Mouse (Mus musculus) bone marrow macrophage, adult 2 months (primary cell): Measurements from ENCODE around the gene Slc37a3. TPM values are rescaled to one million over a fixed set of nuclear protein-coding genes. Genes with fewer than 3 reads are reported as not detected.

Experiments
- H3K27ac ChIP-seq: 2 replicates; pipeline ENCODE4 v1.5.1; 2012; ENCODE audit warnings: low read depth, low read length; ENCODE audit not compliant: insufficient read depth
- H3K4me1 ChIP-seq: 2 replicates; pipeline ENCODE4 v1.6.1; 2012; ENCODE audit warnings: low read length; ENCODE audit not compliant: control insufficient read depth, insufficient read depth
- H3K4me3 ChIP-seq: 2 replicates; pipeline ENCODE4 v1.5.1; 2012; ENCODE audit warnings: mild to moderate bottlenecking, low read length, moderate library complexity; ENCODE audit not compliant: insufficient read depth
- CTCF ChIP-seq: IDR thresholded peaks from 2 replicates; pipeline ENCODE4 v1.5.1; 2012; ENCODE audit warnings: low read depth, mild to moderate bottlenecking, low read length, moderate library complexity
- POLR2A ChIP-seq: IDR thresholded peaks from 2 replicates; pipeline ENCODE4 v1.6.1; 2012; ENCODE audit warnings: mild to moderate bottlenecking, low read depth, low read length, borderline replicate concordance
- polyA plus RNA-seq: library from polyadenylated mRNA; stranded (reverse); fragments of >200 nt; gene quantifications from 2 replicates; pipeline ENCODE4 v1.2.4, GENCODE M21; 2012; ENCODE audit not compliant: missing spikeins, insufficient read depth, insufficient read length

The Slc37a3 gene
- polyA plus RNA-seq, 1 experiment, result 20.0 TPM

DNA sequence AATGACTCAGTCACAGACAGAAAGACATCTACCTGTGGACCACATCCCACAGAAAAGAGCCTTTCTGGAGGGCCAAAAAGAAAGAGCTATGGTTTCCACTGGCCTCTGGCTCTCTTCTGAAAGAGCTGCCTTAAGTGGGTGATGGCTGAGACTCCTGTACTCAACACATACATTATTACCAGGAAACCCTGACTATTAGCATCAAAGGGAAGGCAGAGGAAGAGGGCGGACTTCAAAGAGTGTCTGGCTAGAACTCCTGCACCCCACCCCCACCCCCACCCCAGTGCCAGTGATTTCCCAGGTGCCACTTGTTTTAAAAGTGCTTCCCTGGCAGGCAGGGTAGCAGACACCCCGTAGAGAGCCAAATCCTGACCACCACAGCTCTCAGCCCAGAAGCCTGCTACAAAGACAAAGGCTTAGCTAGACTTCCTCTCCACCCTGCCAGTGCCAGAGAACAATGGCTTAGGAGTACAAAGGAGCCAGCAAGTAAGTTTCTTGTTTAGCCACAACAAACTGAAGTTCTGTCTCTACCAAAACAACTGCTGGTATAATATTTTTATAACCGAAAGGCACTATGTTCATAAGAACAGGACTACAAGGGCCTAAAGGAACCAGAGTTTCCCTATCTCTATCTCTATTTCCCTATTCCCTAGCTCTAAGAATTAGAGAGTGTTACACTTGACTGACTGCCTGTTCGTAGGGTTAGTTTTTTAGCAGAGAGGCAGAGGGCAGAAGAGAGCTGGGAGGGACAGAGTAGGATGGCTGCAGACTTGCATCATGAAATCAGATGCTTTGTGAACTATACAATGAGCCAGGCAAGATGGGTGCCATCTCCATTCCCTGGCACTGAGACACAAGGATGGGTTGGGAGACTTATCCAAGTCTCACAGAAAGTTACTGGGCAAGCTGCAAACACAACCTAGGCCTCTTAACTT is 29.3 kb downstream of the Slc37a3 start:
- no peak for TF ChIP-seq POLR2A
- no peak for TF ChIP-seq CTCF
- Histone ChIP-seq H3K4me1 (peaks cover 8% of the 10 kb centered on the region; the same call in 1 of the 2 replicates), H3K4me3 (no peak overlapping the region), H3K27ac (no peak overlapping the region)

DNA sequence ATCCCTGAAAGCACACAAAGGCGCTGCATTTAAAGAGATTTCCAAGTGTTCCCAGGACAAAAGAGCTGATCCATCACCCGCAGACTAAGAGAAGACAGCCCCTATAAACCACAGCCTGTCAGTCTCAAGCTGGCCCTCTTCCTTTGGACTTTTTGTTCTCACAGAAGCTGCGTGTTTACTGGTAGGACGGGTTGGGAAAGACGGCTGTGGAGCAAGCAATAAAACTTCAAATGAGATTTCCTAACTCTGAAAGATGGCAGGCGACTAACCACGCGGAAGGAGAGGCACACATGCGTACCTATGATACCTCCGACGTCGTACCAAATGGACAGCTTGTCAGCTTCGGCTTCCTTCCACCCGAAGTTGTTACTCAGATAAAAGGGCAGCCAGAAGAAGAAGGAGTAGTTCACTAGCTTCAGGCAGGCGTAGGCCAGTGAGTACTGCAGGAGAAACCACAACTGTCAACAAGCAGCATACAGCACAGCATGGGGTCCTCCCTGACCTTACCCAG is 30.4 kb downstream of the Slc37a3 start:
- Histone ChIP-seq H3K4me1 (peaks cover 8% of the 10 kb centered on the region; the same call in 1 of the 2 replicates), H3K27ac (no peak overlapping the region), H3K4me3 (no peak overlapping the region)
- TF ChIP-seq POLR2A (no peak), CTCF (no peak)

DNA sequence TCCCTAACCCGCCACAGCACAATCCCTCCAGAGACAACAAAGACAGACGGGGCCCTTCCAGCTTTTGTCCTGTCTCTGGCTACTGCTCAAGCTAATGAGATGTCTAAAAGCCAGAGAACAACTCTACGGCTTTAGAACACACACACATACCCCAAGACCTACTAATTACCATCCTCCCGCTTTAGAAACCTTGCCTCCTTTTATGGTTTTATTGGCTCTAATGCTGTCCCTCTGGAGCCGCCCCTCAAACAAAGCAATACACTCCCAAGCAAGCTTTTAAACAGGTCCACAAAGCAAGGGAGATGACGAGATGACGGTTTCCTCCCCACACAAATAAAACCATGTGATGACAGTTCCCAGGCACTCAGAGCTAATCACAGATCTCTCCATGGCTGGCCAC is 32.0 kb downstream of the Slc37a3 start:
- no peak for TF ChIP-seq CTCF
- H3K4me1 ChIP-seq, result peaks cover 8% of the 10 kb centered on the region; the same call in 1 of the 2 replicates
- no peak overlapping the region for H3K4me3 ChIP-seq
- H3K27ac ChIP-seq, result no peak overlapping the region

DNA sequence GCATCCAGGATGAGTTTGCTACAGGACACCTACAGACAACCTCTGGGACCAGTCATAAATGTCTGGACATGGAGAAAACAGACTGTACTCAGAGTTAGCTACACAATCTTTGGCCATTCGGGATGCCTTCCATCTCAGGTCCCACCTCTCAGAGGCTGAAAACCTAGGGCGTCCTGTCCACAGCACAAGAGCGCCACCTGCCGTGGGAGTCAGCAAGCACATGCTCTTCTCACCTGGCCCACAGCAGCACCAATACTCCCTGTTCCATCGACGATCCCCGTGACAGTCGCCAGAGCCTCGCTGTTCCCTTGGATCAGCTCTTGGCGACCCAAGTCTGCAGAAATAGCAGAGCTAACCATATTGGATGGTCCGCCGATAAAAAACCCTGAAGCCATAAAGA is 33.5 kb downstream of the Slc37a3 start:
- Histone ChIP-seq H3K4me1 (peaks cover 8% of the 10 kb centered on the region; the same call in 1 of the 2 replicates), H3K27ac (no peak overlapping the region), H3K4me3 (no peak overlapping the region)
- TF ChIP-seq POLR2A, result no peak
- peak; percentile 61; the same call in 1 of the 2 replicates for TF ChIP-seq CTCF

DNA sequence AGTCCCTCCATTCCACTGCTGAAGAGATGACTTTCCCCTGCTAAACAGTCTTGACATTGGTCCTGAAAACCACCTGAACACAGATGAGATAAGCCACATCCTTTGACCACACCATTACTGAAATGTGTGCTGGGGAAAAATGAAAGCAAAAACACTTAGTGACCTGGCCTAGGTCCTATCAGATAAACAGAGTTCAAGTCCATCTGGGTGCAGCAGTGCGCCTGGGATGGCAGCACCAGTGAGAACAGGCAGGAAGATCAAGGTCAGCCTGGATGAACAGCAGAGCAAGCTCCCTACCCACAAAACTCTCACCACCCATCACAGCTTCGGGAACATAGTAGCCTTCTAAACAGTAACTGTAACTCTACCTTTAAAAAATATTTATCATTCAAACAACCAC is 35.7 kb downstream of the Slc37a3 start:
- H3K27ac ChIP-seq, result no peak overlapping the region
- no peak for TF ChIP-seq POLR2A
- H3K4me1 ChIP-seq, result no peaks in the 10 kb centered on the region
- H3K4me3 ChIP-seq, result no peak overlapping the region

DNA sequence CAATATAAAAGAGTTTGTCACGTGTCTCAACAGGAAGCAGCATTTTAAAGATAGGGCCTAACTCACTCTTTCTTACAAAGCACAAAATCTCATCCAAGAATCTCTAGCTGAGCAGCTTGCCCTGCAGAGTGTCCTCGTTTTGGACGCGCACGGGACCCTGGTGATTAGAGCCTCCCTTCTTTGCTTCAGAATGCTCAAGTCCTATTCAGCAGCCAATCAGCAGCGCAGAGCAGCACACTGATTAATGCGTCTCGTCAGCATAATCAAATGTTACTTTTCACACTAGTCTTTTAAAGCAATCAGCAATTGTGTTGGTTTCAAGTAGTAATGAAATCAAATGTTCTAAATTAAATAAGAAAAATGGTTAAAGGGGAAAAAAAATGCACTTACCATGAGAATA is 39.1 kb downstream of the Slc37a3 start:
- no peak overlapping the region for H3K4me3 ChIP-seq
- TF ChIP-seq POLR2A (no peak), CTCF (no peak)
- peaks cover 9% of the 10 kb centered on the region for H3K4me1 ChIP-seq
- H3K27ac ChIP-seq, result no peak overlapping the region

DNA sequence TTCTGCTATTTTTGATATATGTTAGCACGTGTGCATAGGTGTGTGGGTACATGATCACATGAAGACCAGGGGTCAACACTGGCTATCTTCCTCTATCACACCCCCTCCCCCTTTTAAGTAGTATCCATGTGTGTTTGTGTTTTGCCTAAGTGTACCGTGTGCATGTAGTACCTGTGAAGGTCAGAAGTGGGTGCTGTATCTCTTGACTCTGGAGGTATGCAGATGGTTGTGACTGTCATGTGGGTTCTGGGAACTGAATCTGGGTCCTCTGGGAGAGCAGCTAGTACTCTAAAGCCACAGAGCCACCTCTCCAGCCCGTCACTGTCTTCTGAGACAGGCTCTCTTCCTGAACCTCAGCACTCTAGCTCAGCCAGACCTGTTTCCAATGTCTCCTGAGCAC is 42.6 kb downstream of the Slc37a3 start:
- Histone ChIP-seq H3K27ac (no peak overlapping the region), H3K4me3 (no peak overlapping the region), H3K4me1 (peaks cover 9% of the 10 kb centered on the region)
- TF ChIP-seq POLR2A (no peak), CTCF (no peak)

DNA sequence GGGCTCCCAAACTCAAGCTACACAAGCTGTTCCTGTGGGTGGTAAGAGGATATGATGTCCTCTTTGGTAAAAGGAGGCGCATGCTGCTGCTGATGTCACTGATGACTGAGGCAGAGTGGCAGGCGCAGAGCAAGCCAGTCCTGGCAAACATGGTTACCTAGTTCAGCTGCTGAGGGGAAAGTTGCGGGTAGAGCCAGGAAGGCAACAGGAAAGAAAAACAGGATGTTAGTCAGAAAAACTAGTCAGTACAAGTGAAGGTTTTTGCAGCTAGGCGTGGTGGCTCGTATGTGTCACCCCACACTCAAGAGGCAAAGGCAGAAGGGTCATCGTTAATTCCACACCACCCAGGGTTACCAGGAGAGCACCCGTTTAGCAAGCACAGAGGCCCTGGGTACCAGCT is 43.3 kb downstream of the Slc37a3 start:
- peaks cover 9% of the 10 kb centered on the region for H3K4me1 ChIP-seq
- no peak overlapping the region for H3K4me3 ChIP-seq
- peak overlapping the region; percentile 35 for H3K27ac ChIP-seq
- no peak for TF ChIP-seq POLR2A
- no peak for TF ChIP-seq CTCF

DNA sequence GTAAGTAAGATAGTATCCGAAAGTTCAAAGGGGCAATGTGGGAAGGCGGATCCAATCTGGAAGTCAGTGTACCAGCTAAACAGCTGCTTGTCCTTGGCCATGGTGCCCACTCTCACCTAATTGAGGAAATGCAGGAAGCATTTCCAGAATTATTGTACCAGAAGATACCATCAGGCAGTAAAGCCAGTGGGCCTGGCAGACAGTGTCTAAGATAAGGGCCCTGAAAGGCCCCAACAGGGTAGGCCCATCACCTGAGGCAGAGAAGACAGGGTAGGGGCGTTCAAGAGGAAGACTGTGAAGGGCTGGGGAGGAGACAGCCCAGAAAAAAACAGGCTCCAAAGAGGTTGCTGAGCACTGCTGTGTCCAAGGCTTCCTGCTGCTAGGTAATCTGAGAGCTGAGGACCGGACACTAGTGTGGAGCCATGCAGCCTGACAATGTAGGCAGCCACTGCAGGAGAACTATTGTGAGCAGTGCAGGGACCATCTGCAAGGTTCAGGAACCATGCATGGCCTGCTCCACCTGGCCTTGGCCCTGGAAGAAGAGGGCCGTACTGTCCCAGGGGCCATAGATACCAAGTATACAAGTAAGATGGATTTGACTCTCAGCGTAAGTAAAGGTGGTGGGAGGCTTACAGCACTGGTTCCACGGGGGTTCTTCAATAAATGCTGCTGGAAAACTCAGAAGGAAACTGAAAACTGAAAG is 45.3 kb downstream of the Slc37a3 start:
- Histone ChIP-seq H3K4me1 (peaks cover 9% of the 10 kb centered on the region), H3K4me3 (no peak overlapping the region), H3K27ac (no peak overlapping the region)
- TF ChIP-seq CTCF, result no peak
- no peak for TF ChIP-seq POLR2A

DNA sequence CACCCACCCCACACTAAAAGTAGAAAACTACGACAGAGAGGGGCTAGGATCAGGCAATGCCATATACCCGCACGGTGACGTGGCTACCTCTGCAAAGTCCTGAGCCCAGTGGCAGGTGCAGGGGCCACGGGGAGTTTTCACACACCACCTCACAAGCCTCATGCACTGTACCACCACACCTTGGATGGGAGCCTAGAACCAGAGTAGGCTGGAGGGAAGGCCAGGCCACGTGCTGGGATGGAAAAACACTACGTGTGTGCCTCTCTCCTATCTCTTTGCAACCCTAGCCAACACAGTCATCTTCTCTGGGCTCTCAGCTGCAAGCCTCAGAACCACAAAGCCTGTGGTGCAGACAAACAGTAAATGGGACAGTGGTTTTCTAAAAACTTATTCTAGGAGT is 46.5 kb downstream of the Slc37a3 start:
- TF ChIP-seq CTCF, result no peak
- TF ChIP-seq POLR2A, result no peak
- Histone ChIP-seq H3K27ac (no peak overlapping the region), H3K4me3 (no peak overlapping the region), H3K4me1 (peaks cover 9% of the 10 kb centered on the region)
